Mouse (Mus musculus): ENCODE results near the gene Khdc1c.

DNA sequence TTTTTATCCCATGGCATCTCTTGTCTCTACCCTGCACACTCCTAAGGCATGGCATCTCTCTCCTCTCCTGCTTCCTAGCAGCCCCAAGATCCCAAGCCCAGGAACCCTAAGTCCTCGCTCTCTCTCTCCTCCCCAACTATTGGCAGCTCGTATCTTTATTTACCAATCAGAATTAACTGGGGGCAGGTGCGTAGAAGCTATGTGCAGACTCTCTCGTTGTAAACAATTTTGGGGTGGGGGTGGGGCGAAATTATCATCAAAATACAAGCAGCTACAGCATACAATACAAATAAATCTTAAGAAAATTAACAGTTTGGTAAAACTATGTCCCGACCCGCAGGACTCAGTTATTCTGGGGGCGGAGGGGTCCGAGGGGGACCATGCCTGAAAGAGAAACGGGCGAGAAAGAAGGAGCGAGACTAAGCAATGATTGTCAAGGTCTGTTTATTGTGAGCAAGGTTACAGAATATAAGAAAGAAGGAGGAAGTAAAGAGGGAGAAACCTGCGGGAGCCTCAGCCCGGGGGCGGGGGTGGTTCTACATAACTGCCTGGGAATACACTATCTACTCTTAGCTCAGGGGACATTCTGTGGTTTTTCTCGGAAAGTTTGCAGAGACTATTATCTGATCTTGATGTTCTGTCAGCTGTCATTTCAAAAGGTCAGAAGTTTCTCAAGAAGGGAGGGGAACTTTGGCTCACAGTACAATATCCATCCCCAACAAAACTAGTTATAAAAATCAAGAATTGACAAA lies 34.7 kb upstream of the Khdc1c start:
- no peak for TF ChIP-seq GATA1 (IDR thresholded peaks at IDR 0.05; ENCODE audit: borderline replicate concordance, low read length)
- TF ChIP-seq FLI1 (IDR thresholded peaks at IDR 0.05; ENCODE audit: low read length), result no peak
